Mouse (Mus musculus) ES-E14 (cell line): Measurements from ENCODE around the gene Mmp7.

Experiments used
- HCFC1 ChIP-seq: IDR thresholded peaks from 2 replicates; pipeline ENCODE4 v1.6.1; 2012; ENCODE audit warnings: low read length, inconsistent platforms, borderline replicate concordance; ENCODE audit not compliant: insufficient read depth
- ZNF384 ChIP-seq: IDR thresholded peaks from 2 replicates; pipeline ENCODE4 v1.6.1; 2012; ENCODE audit warnings: low read depth, low read length, inconsistent platforms

- TF ChIP-seq HCFC1 (no peak), ZNF384 (no peak)
Measured at GRCm38 (mm10) chr9:7695646-7696045, 3.8 kb downstream of the Mmp7 start.
